Mouse (Mus musculus) myocyte (in vitro differentiated cells): Measurements from ENCODE around the gene Tsen34. TPM values are rescaled to one million over a fixed set of nuclear protein-coding genes. Genes with fewer than 3 reads are reported as not detected.

Experiments
- H3K27me3 ChIP-seq: one replicate; pipeline ENCODE4 v1.6.1; 2011; ENCODE audit not compliant: control insufficient read depth, insufficient read depth, insufficient read length
- H3K36me3 ChIP-seq: one replicate; pipeline ENCODE4 v1.6.1; 2011; ENCODE audit not compliant: control insufficient read depth, insufficient read depth
- H3K4me2 ChIP-seq: one replicate; pipeline ENCODE4 v1.6.1; 2011; ENCODE audit warnings: low read depth, control low read depth
- H3K4me3 ChIP-seq: one replicate; pipeline ENCODE4 v1.5.1; 2011; ENCODE audit warnings: mild to moderate bottlenecking, control low read depth, moderate library complexity
- H3K79me2 ChIP-seq: one replicate; pipeline ENCODE4 v1.6.1; 2011; ENCODE audit not compliant: control insufficient read depth, insufficient read depth
- H3ac ChIP-seq: one replicate; pipeline ENCODE4 v1.6.1; 2011; ENCODE audit not compliant: control insufficient read depth, insufficient read length
- CEBPB ChIP-seq: IDR thresholded peaks from 2 replicates; pipeline ENCODE4 v1.6.1; 2011; ENCODE audit warnings: mild to moderate bottlenecking, moderate library complexity; ENCODE audit not compliant: poor library complexity, insufficient read depth, severe bottlenecking
- E2F4 ChIP-seq: IDR thresholded peaks from one replicate; pipeline ENCODE4 v1.6.1; 2011; ENCODE audit warnings: mild to moderate bottlenecking, control low read depth, moderate library complexity; ENCODE audit not compliant: insufficient read depth
- MAX ChIP-seq: IDR thresholded peaks from one replicate; pipeline ENCODE4 v1.6.1; 2011; ENCODE audit warnings: low read depth, mild to moderate bottlenecking, control low read depth
- MYOD1 ChIP-seq, 3 experiments: IDR thresholded peaks; one replicate each; pipeline ENCODE4 v1.6.1; 2011; ENCODE audit warnings: control low read depth in 2 of 3, low read depth in 2 of 3, mild to moderate bottlenecking in 2 of 3, moderate library complexity in 1 of 3; ENCODE audit not compliant: insufficient read length in 2 of 3, control insufficient read depth in 1 of 3
- MYOG ChIP-seq, 3 experiments: IDR thresholded peaks; one replicate each; pipeline ENCODE4 v1.6.1; 2011; ENCODE audit warnings: control low read depth in 2 of 3, low read depth in 2 of 3, mild to moderate bottlenecking in 2 of 3; ENCODE audit not compliant: insufficient read length in 2 of 3, control insufficient read depth in 1 of 3, insufficient read depth in 1 of 3
- POLR2A ChIP-seq: IDR thresholded peaks from one replicate; pipeline ENCODE4 v1.6.1; 2011; ENCODE audit warnings: low read depth, mild to moderate bottlenecking, control low read depth, moderate library complexity; ENCODE audit not compliant: insufficient read length
- POLR2AphosphoS2 ChIP-seq: IDR thresholded peaks from one replicate; pipeline ENCODE4 v1.6.1; 2011; ENCODE audit warnings: low read depth, control low read depth; ENCODE audit not compliant: insufficient read length
- REST ChIP-seq: IDR thresholded peaks from one replicate; pipeline ENCODE4 v1.6.1; 2011; ENCODE audit warnings: mild to moderate bottlenecking, control low read depth, moderate library complexity; ENCODE audit not compliant: insufficient read depth, insufficient read length
- SRF ChIP-seq: IDR thresholded peaks from one replicate; pipeline ENCODE4 v1.6.1; 2011; ENCODE audit warnings: low read depth; ENCODE audit not compliant: control insufficient read depth, insufficient read length
- TCF12 ChIP-seq: IDR thresholded peaks from one replicate; pipeline ENCODE4 v1.6.1; 2011; ENCODE audit warnings: mild to moderate bottlenecking, control low read depth; ENCODE audit not compliant: poor library complexity, insufficient read depth, severe bottlenecking
- TCF3 ChIP-seq: IDR thresholded peaks from one replicate; pipeline ENCODE4 v1.6.1; 2011; ENCODE audit warnings: low read depth, control low read depth; ENCODE audit not compliant: insufficient read length
- USF1 ChIP-seq: IDR thresholded peaks from one replicate; pipeline ENCODE4 v1.6.1; 2011; ENCODE audit warnings: low read depth, mild to moderate bottlenecking, control low read depth, moderate library complexity
- polyA plus RNA-seq: library from polyadenylated mRNA; unstranded; fragments of >200 nt; fragmentation: generic; extraction: Trizol; gene quantifications from one replicate; pipeline ENCODE4 v1.2.1, GENCODE M21; 2012; ENCODE audit warnings: missing spikeins

Tsen34 gene
- polyA plus RNA-seq, result 93.9 TPM

DNA sequence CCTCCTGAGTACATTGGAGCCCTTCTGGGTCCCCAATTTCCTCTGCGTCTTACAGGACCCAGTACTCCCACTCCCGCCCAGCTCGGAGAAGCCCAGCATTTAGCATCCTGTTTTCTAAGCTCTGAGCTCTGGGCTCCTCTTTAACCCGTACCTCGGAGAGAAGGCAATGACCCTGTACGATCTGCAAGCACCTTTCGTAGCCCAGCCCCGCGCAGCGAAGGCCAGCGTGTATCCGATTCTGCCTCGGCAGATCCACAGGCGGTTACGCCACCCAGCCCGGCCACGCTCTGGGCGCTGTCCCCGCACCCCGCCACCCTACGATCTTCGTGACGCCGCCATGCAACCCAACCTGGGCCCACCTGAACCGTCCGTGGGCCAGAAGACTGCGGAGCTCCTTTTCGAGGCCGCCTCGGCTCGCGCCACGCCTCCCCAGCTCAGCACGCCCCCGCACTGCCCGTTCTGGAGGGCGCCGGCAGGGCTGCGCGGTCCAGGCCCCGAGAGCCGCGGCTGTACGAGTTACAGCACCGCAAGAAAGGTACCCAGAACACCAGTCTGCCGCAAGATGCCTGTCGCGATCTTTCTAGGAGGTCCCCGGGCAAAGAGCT lies at the start of gene Tsen34:
Tsen34 (plus strand) TSS at position 482 of the 605 bp plus-strand sequence.
- H3K36me3 ChIP-seq, result no peaks in the 10 kb centered on the region
- no peaks in the 10 kb centered on the region for H3K27me3 ChIP-seq
- H3K79me2 ChIP-seq, result peaks cover 16% of the 10 kb centered on the region
- TF ChIP-seq REST (no peak), POLR2AphosphoS2 (no peak), SRF (no peak), POLR2A (no peak), MYOG (IDR thresholded peaks at IDR 0.05; ENCODE audit: control insufficient read depth in 1 of 3, insufficient read depth in 1 of 3, insufficient read length in 2 of 3, low read depth in 2 of 3) (no peak), TCF3 (no peak), MAX (no peak), E2F4 (no peak), CEBPB (no peak), USF1 (no peak), MYOD1 (IDR thresholded peaks at IDR 0.05; ENCODE audit: control insufficient read depth in 1 of 3, insufficient read length in 2 of 3, low read depth in 2 of 3) (no peak), TCF12 (no peak)
- peak within 1 kb of the TSS; percentile 56 for H3K4me3 ChIP-seq
- H3K4me2 ChIP-seq, result peak within 1 kb of the TSS; percentile 87
- peak within 1 kb of the TSS; percentile 70 for H3ac ChIP-seq

DNA sequence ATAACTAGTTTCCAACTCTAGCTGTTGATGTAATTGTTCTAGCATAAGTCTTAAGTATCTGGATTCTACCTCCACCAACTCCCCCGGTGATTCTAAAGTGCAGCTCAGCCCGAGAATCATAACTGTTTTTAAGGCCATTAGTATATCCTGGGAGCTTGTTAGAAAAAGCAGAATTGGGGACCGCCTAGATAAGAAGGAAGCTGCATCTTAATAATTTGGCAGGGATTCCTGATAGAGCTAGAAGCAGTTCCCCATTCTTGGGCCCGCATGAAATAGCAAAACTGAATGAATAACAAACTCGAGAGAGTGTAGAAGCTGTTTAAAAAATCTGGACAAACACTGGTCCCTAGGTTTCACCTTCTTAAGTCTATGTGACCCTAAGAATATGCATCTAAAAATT lies 49.3 kb upstream of the Tsen34 start:
- Histone ChIP-seq H3ac (no peak overlapping the region), H3K4me2 (no peak overlapping the region), H3K27me3 (no peaks in the 10 kb centered on the region), H3K36me3 (no peaks in the 10 kb centered on the region), H3K4me3 (no peak overlapping the region), H3K79me2 (peaks cover 29% of the 10 kb centered on the region)
- TF ChIP-seq CEBPB, result no peak
- TF ChIP-seq POLR2AphosphoS2, result no peak
- no peak for TF ChIP-seq MAX
- TF ChIP-seq USF1, result no peak
- TF ChIP-seq E2F4, result no peak
- TF ChIP-seq TCF12, result no peak
- TF ChIP-seq TCF3, result no peak
- no peak for TF ChIP-seq REST
- TF ChIP-seq POLR2A, result no peak
- no peak for TF ChIP-seq MYOG (IDR thresholded peaks at IDR 0.05; ENCODE audit: control insufficient read depth in 1 of 3, insufficient read depth in 1 of 3, insufficient read length in 2 of 3, low read depth in 2 of 3)
- no peak for TF ChIP-seq SRF
- no peak for TF ChIP-seq MYOD1 (IDR thresholded peaks at IDR 0.05; ENCODE audit: control insufficient read depth in 1 of 3, insufficient read length in 2 of 3, low read depth in 2 of 3)

- no peak overlapping the region for H3ac ChIP-seq
- H3K79me2 ChIP-seq, result peaks cover 33% of the 10 kb centered on the region
- H3K4me2 ChIP-seq, result peak overlapping the region; percentile 76
- H3K4me3 ChIP-seq, result peak overlapping the region; percentile 68
- TF ChIP-seq SRF (no peak), POLR2A (no peak), TCF12 (no peak)
- no peaks in the 10 kb centered on the region for H3K27me3 ChIP-seq
- H3K36me3 ChIP-seq, result no peaks in the 10 kb centered on the region
Observed at GRCm38 (mm10) chr7:3643843-3644242, 48.8 kb upstream of the Tsen34 start.

GRCm38 (mm10) chr7:3644348-3644671 lies 48.4 kb upstream of the Tsen34 start:
- no peaks in the 10 kb centered on the region for H3K36me3 ChIP-seq
- peaks cover 38% of the 10 kb centered on the region for H3K79me2 ChIP-seq
- H3K27me3 ChIP-seq, result no peaks in the 10 kb centered on the region
- H3K4me2 ChIP-seq, result peak overlapping the region; percentile 76
- TF ChIP-seq TCF12, result no peak
- no peak for TF ChIP-seq E2F4
- TF ChIP-seq MYOG (IDR thresholded peaks at IDR 0.05; ENCODE audit: control insufficient read depth in 1 of 3, insufficient read depth in 1 of 3, insufficient read length in 2 of 3, low read depth in 2 of 3), result no peak
- no peak for TF ChIP-seq MYOD1 (IDR thresholded peaks at IDR 0.05; ENCODE audit: control insufficient read depth in 1 of 3, insufficient read length in 2 of 3, low read depth in 2 of 3)
- TF ChIP-seq REST, result no peak
- TF ChIP-seq USF1, result no peak
- TF ChIP-seq CEBPB, result no peak
- no peak for TF ChIP-seq POLR2AphosphoS2
- no peak for TF ChIP-seq SRF
- no peak for TF ChIP-seq MAX
- TF ChIP-seq POLR2A, result no peak
- TF ChIP-seq TCF3, result no peak
- peak overlapping the region; percentile 68 for H3K4me3 ChIP-seq
- no peak overlapping the region for H3ac ChIP-seq

DNA sequence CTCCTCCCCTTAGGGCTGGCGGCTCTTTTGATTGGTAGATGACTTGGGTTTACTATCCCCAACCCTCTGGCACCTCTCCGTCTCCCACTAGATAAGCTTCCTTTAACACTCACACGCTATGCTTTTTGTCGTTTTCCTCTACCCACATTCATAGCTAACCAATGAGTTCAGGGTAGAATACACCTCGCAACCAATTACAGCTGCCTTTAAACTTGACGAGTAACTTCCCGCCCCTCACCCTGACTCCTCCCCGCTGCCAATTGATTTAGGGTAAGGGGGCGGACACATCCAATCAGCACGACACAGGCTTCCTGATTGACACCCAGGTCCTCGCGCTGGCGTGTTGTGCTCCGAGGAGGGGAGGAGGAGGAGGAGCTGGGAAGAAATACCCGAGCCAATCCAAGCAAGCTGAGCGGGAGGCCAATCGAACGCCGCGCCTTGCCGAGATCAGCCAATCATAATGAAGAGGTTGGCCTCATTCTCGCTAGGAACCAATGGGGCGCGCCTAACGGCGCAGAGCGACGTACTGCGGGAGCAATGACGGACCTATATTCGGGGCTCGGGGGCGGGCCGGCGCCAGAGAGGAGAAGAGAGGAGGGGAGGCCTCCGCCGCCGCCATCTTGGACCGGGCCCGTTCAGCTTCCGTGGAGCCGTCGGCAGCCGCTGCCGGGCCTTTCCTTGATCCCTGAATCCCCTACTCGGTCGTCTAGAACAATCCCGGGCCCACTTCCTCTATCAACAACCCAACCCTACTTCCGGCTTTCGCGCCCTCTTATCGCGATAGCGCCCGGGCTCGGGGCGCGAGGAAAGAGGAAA lies 47.8 kb upstream of the Tsen34 start, which contains the start of gene Cnot3:
Cnot3 (plus strand) TSS at position 597 of the 816 bp plus-strand sequence.
- peak within 1 kb of the TSS; percentile 73 for H3ac ChIP-seq
- H3K4me2 ChIP-seq, result peak within 1 kb of the TSS; percentile 90
- no peaks in the 10 kb centered on the region for H3K27me3 ChIP-seq
- H3K79me2 ChIP-seq, result peaks cover 44% of the 10 kb centered on the region
- no peaks in the 10 kb centered on the region for H3K36me3 ChIP-seq
- TF ChIP-seq E2F4 (peak; percentile 65), POLR2AphosphoS2 (peak; percentile 61), POLR2A (peak; percentile 68), TCF3 (no peak)
- H3K4me3 ChIP-seq, result peak within 1 kb of the TSS; percentile 68
